Mouse (Mus musculus): ENCODE results near the gene Cd22. TPM values are rescaled to one million over a fixed set of nuclear protein-coding genes. Genes with fewer than 3 reads are reported as not detected.

The Cd22 gene
- polyA plus RNA-seq (2012; rRNA removed; ENCODE audit: low replicate concordance) = 0.71 and 3.5 TPM in 2 replicates

DNA sequence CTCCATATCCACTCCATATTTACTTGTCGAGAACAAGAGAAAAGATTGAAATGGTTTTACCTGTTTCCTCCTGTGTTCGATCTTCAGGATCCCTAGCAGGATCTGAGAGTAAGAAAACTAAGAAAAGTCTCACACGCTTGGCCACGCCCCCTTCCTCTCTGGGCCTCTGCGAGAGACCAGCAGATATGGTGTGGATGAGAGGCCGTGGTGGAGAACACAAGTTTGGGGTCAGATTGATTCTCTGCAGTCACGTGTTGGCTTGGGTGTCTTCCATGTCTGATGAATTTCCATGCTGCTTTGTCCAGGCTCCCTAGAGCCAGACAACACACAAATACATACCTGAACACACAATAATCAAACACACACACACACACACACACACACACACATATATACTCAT is at the start of gene Cd22:
Gene Cd22, minus strand, starts transcription at position 167 of the 400 bp plus-strand sequence.

GRCm38 (mm10) chr7:30924581-30924980 is 44.4 kb upstream of the Cd22 start, which contains the start of gene Hamp2:
Gene Hamp2, minus strand, starts transcription at chr7:30924681.

GRCm38 (mm10) chr7:30914732-30915131 is 34.6 kb upstream of the Cd22 start, which contains the start of gene Mag:
Gene Mag, minus strand, starts transcription at chr7:30914873.

GRCm38 (mm10) chr7:30861464-30861863 is 18.7 kb downstream of the Cd22 start, which contains the start of gene Ffar1:
Gene Ffar1, minus strand, starts transcription at chr7:30861564.

GRCm38 (mm10) chr7:30856078-30856477 is 24.1 kb downstream of the Cd22 start, which contains the start of gene Ffar3:
Gene Ffar3, minus strand, starts transcription at chr7:30856178.

GRCm38 (mm10) chr7:30823675-30824074 is 56.5 kb downstream of the Cd22 start, which contains the start of gene Ffar2:
Gene Ffar2, minus strand, starts transcription at chr7:30823775.

Other genes starting within 250 kb of the Cd22 start
- gene Etv2, start 244.5 kb downstream of the Cd22 start, polyA plus RNA-seq (2012; rRNA removed; ENCODE audit: low replicate concordance) = not detected in 2 replicates
- gene Rbm42, start 230.0 kb downstream of the Cd22 start, polyA plus RNA-seq (2012; rRNA removed; ENCODE audit: low replicate concordance) = 73.7 and 104 TPM in 2 replicates
- 4.7 and 7.0 TPM in 2 replicates for gene Haus5, start 215.3 kb downstream of the Cd22 start, polyA plus RNA-seq (2012; rRNA removed; ENCODE audit: low replicate concordance)
- not detected in 2 replicates for gene Pmis2, start 208.7 kb downstream of the Cd22 start, polyA plus RNA-seq (2012; rRNA removed; ENCODE audit: low replicate concordance)
- 10.2 and 19.1 TPM in 2 replicates for gene 2200002J24Rik, start 181.4 kb downstream of the Cd22 start, polyA plus RNA-seq (2012; rRNA removed; ENCODE audit: low replicate concordance)
- 0.88 and 2.5 TPM in 2 replicates for gene Atp4a, start 168.1 kb downstream of the Cd22 start, polyA plus RNA-seq (2012; rRNA removed; ENCODE audit: low replicate concordance)
- gene Tmem147, start 150.8 kb downstream of the Cd22 start, polyA plus RNA-seq (2012; rRNA removed; ENCODE audit: low replicate concordance) = 237 and 269 TPM in 2 replicates
- gene Gapdhs, start 136.7 kb downstream of the Cd22 start, polyA plus RNA-seq (2012; rRNA removed; ENCODE audit: low replicate concordance) = not detected in 2 replicates
- 0.18 and 0.44 TPM in 2 replicates for gene Sbsn, start 128.9 kb downstream of the Cd22 start, polyA plus RNA-seq (2012; rRNA removed; ENCODE audit: low replicate concordance)
- 1.8 and 2.2 TPM in 2 replicates for gene Dmkn, start 116.6 kb downstream of the Cd22 start, polyA plus RNA-seq (2012; rRNA removed; ENCODE audit: low replicate concordance)
- not detected in 2 replicates for gene Krtdap, start 92.4 kb downstream of the Cd22 start, polyA plus RNA-seq (2012; rRNA removed; ENCODE audit: low replicate concordance)
- gene Ffar2, start 56.6 kb downstream of the Cd22 start, polyA plus RNA-seq (2012; rRNA removed; ENCODE audit: low replicate concordance) = 13.3 and 15.3 TPM in 2 replicates
- gene Ffar3, start 24.2 kb downstream of the Cd22 start, polyA plus RNA-seq (2012; rRNA removed; ENCODE audit: low replicate concordance) = 1.8 and 1.9 TPM in 2 replicates
- gene Ffar1, start 18.8 kb downstream of the Cd22 start, polyA plus RNA-seq (2012; rRNA removed; ENCODE audit: low replicate concordance) = 0.26 and 0.87 TPM in 2 replicates
- 0.37 and 0.68 TPM in 2 replicates for gene Mag, start 34.5 kb upstream of the Cd22 start, polyA plus RNA-seq (2012; rRNA removed; ENCODE audit: low replicate concordance)
- gene Hamp2, start 44.3 kb upstream of the Cd22 start, polyA plus RNA-seq (2012; rRNA removed; ENCODE audit: low replicate concordance) = 0.68 and 13.0 TPM in 2 replicates
- gene Hamp, start 63.7 kb upstream of the Cd22 start, polyA plus RNA-seq (2012; rRNA removed; ENCODE audit: low replicate concordance) = 2.0 and 2.1 TPM in 2 replicates
- gene Usf2, start 76.5 kb upstream of the Cd22 start, polyA plus RNA-seq (2012; rRNA removed; ENCODE audit: low replicate concordance) = 107 and 186 TPM in 2 replicates
- gene Lsr, start 93.1 kb upstream of the Cd22 start, polyA plus RNA-seq (2012; rRNA removed; ENCODE audit: low replicate concordance) = 331 and 790 TPM in 2 replicates
- 6.0 and 7.2 TPM in 2 replicates for gene Fam187b, start 93.4 kb upstream of the Cd22 start, polyA plus RNA-seq (2012; rRNA removed; ENCODE audit: low replicate concordance)
- 32.5 and 36.7 TPM in 2 replicates for gene Fxyd5, start 162.1 kb upstream of the Cd22 start, polyA plus RNA-seq (2012; rRNA removed; ENCODE audit: low replicate concordance)
- gene Fxyd7, start 171.1 kb upstream of the Cd22 start, polyA plus RNA-seq (2012; rRNA removed; ENCODE audit: low replicate concordance) = 5.4 and 7.1 TPM in 2 replicates
- 72.1 and 108 TPM in 2 replicates for gene Fxyd1, start 176.9 kb upstream of the Cd22 start, polyA plus RNA-seq (2012; rRNA removed; ENCODE audit: low replicate concordance)
- 3.1 and 4.7 TPM in 2 replicates for gene Lgi4, start 179.0 kb upstream of the Cd22 start, polyA plus RNA-seq (2012; rRNA removed; ENCODE audit: low replicate concordance)
- 18.4 and 81.6 TPM in 2 replicates for gene Fxyd3, start 196.4 kb upstream of the Cd22 start, polyA plus RNA-seq (2012; rRNA removed; ENCODE audit: low replicate concordance)
- 4.8 and 38.5 TPM in 2 replicates for gene Hpn, start 234.9 kb upstream of the Cd22 start, polyA plus RNA-seq (2012; rRNA removed; ENCODE audit: low replicate concordance)
- gene Scn1b, start 246.7 kb upstream of the Cd22 start, polyA plus RNA-seq (2012; rRNA removed; ENCODE audit: low replicate concordance) = 14.7 and 28.1 TPM in 2 replicates